Mouse (Mus musculus) bone marrow macrophage, adult 2 months (primary cell): ENCODE results near the gene Srbd1. TPM values are rescaled to one million over a fixed set of nuclear protein-coding genes. Genes with fewer than 3 reads are reported as not detected.

Source experiments
- H3K27ac ChIP-seq: 2 replicates; pipeline ENCODE4 v1.5.1; 2012; ENCODE audit warnings: low read depth, low read length; ENCODE audit not compliant: insufficient read depth
- H3K4me1 ChIP-seq: 2 replicates; pipeline ENCODE4 v1.6.1; 2012; ENCODE audit warnings: low read length; ENCODE audit not compliant: control insufficient read depth, insufficient read depth
- H3K4me3 ChIP-seq: 2 replicates; pipeline ENCODE4 v1.5.1; 2012; ENCODE audit warnings: mild to moderate bottlenecking, low read length, moderate library complexity; ENCODE audit not compliant: insufficient read depth
- CTCF ChIP-seq: IDR thresholded peaks from 2 replicates; pipeline ENCODE4 v1.5.1; 2012; ENCODE audit warnings: low read depth, mild to moderate bottlenecking, low read length, moderate library complexity
- POLR2A ChIP-seq: IDR thresholded peaks from 2 replicates; pipeline ENCODE4 v1.6.1; 2012; ENCODE audit warnings: mild to moderate bottlenecking, low read depth, low read length, borderline replicate concordance
- polyA plus RNA-seq: library from polyadenylated mRNA; stranded (reverse); fragments of >200 nt; gene quantifications from 2 replicates; pipeline ENCODE4 v1.2.4, GENCODE M21; 2012; ENCODE audit not compliant: missing spikeins, insufficient read depth, insufficient read length

The Srbd1 gene
- polyA plus RNA-seq, 1 experiment = 8.9 TPM

- no peaks in the 10 kb centered on the region for H3K4me1 ChIP-seq
- no peak overlapping the region for H3K4me3 ChIP-seq
- H3K27ac ChIP-seq = no peak overlapping the region
- TF ChIP-seq POLR2A (no peak), CTCF (no peak)
Measured at GRCm38 (mm10) chr17:85974591-85974990, 170.4 kb downstream of the Srbd1 start.

- no peak overlapping the region for H3K4me3 ChIP-seq
- TF ChIP-seq POLR2A (no peak), CTCF (no peak)
- no peak overlapping the region for H3K27ac ChIP-seq
- no peaks in the 10 kb centered on the region for H3K4me1 ChIP-seq
Measured at GRCm38 (mm10) chr17:85971120-85971519, 173.9 kb downstream of the Srbd1 start.

- Histone ChIP-seq H3K4me1 (no peaks in the 10 kb centered on the region), H3K27ac (no peak overlapping the region), H3K4me3 (no peak overlapping the region)
- no peak for TF ChIP-seq POLR2A
- no peak for TF ChIP-seq CTCF
Measured at GRCm38 (mm10) chr17:85961653-85962052, 183.3 kb downstream of the Srbd1 start.

- no peak for TF ChIP-seq POLR2A
- no peak for TF ChIP-seq CTCF
- no peak overlapping the region for H3K4me3 ChIP-seq
- no peak overlapping the region for H3K27ac ChIP-seq
- H3K4me1 ChIP-seq = no peaks in the 10 kb centered on the region
Measured at GRCm38 (mm10) chr17:85951771-85952170, 193.2 kb downstream of the Srbd1 start.

- Histone ChIP-seq H3K4me1 (peaks cover under 1% of the 10 kb centered on the region; the same call in 1 of the 2 replicates), H3K4me3 (no peak overlapping the region), H3K27ac (no peak overlapping the region)
- TF ChIP-seq CTCF (no peak), POLR2A (no peak)
Measured at GRCm38 (mm10) chr17:85949919-85950505, 195.0 kb downstream of the Srbd1 start.

- H3K27ac ChIP-seq = no peak overlapping the region
- peaks cover 5% of the 10 kb centered on the region; the same call in 1 of the 2 replicates for H3K4me1 ChIP-seq
- no peak for TF ChIP-seq POLR2A
- no peak for TF ChIP-seq CTCF
- no peak overlapping the region for H3K4me3 ChIP-seq
Measured at GRCm38 (mm10) chr17:85948911-85949909, 195.8 kb downstream of the Srbd1 start.

- TF ChIP-seq POLR2A = no peak
- no peak for TF ChIP-seq CTCF
- Histone ChIP-seq H3K27ac (no peak overlapping the region), H3K4me1 (peaks cover 5% of the 10 kb centered on the region; the same call in 1 of the 2 replicates), H3K4me3 (no peak overlapping the region)
Measured at GRCm38 (mm10) chr17:85944726-85945125, 200.2 kb downstream of the Srbd1 start.

GRCm38 (mm10) chr17:85943994-85944640 lies 200.9 kb downstream of the Srbd1 start:
- Histone ChIP-seq H3K27ac (no peak overlapping the region), H3K4me1 (peaks cover 5% of the 10 kb centered on the region; the same call in 1 of the 2 replicates), H3K4me3 (no peak overlapping the region)
- TF ChIP-seq POLR2A (no peak), CTCF (no peak)

- Histone ChIP-seq H3K4me3 (no peak overlapping the region), H3K4me1 (peaks cover 5% of the 10 kb centered on the region; the same call in 1 of the 2 replicates), H3K27ac (no peak overlapping the region)
- no peak for TF ChIP-seq CTCF
- no peak for TF ChIP-seq POLR2A
Measured at GRCm38 (mm10) chr17:85943551-85943981, 201.4 kb downstream of the Srbd1 start.

GRCm38 (mm10) chr17:85943071-85943470 lies 201.9 kb downstream of the Srbd1 start:
- Histone ChIP-seq H3K4me1 (peaks cover 5% of the 10 kb centered on the region; the same call in 1 of the 2 replicates), H3K27ac (no peak overlapping the region), H3K4me3 (no peak overlapping the region)
- TF ChIP-seq POLR2A (no peak), CTCF (no peak)
